Mouse (Mus musculus) layer of hippocampus, adult 8-10 months (tissue): ENCODE data around the gene Wdcp. TPM values are rescaled to one million over a fixed set of nuclear protein-coding genes. Genes with fewer than 3 reads are reported as not detected.
"Not testable (repeated sequence)": the region's sequence is repeated elsewhere in the genome, so short reads cannot be mapped to it uniquely, and the experiment has no call there.

Source experiments
- DNase-seq, 2 experiments: peaks; one replicate each; pipeline ENCODE4 v3.0.0; 2022; ENCODE audit warnings: low spot score in 2 of 2
- total RNA-seq, 4 experiments: library from RNA; stranded (reverse); gene quantifications; 2 replicates each; pipeline ENCODE4 v1.2.4; 2022

Wdcp gene
- total RNA-seq = 10 to 100 TPM; 11.3 to 14.9 (median 13.7) TPM

GRCm38 (mm10) chr12:4842890-4843597, at the start of gene Wdcp:
Gene Wdcp (plus strand): TSS chr12:4843303.
- DNase-seq = peak; percentile 92 to 94

- DNase-seq = no peak
These were observed 49.4 kb upstream of the Wdcp start for GRCm38 (mm10) chr12:4793718-4794117.

GRCm38 (mm10) chr12:4797471-4797870, 45.6 kb upstream of the Wdcp start:
- not testable (repeated sequence) for DNase-seq

- DNase-seq = no peak
These were observed 32.1 kb upstream of the Wdcp start for GRCm38 (mm10) chr12:4811036-4811435.

GRCm38 (mm10) chr12:4811705-4812104, 31.4 kb upstream of the Wdcp start:
- DNase-seq = no peak

GRCm38 (mm10) chr12:4813636-4814035, 29.5 kb upstream of the Wdcp start:
- no peak for DNase-seq

GRCm38 (mm10) chr12:4816680-4817360, 26.3 kb upstream of the Wdcp start:
- no peak for DNase-seq

- DNase-seq = peak; percentile 96
These were observed 25.6 kb upstream of the Wdcp start, which contains the start of gene Sf3b6 for GRCm38 (mm10) chr12:4817361-4818101. Gene Sf3b6 (plus strand): TSS chr12:4817544.

- no peak for DNase-seq
These were observed 15.8 kb upstream of the Wdcp start for GRCm38 (mm10) chr12:4827256-4827655.

- no peak for DNase-seq
These were observed 6.1 kb upstream of the Wdcp start for GRCm38 (mm10) chr12:4836959-4837358.

- DNase-seq = no peak
These were observed 3.1 kb upstream of the Wdcp start for GRCm38 (mm10) chr12:4840010-4840409.

- DNase-seq = no peak
These were observed 2.4 kb upstream of the Wdcp start for GRCm38 (mm10) chr12:4840741-4841140.

GRCm38 (mm10) chr12:4841392-4841887, 1.7 kb upstream of the Wdcp start, which contains the start of gene Fkbp1b:
Gene Fkbp1b (minus strand): TSS chr12:4841591.
- peak in 1 of 2 experiments; percentile 29 for DNase-seq

- no peak for DNase-seq
These were observed 647 bp upstream of the Wdcp start for GRCm38 (mm10) chr12:4842456-4842855.

GRCm38 (mm10) chr12:4843741-4844140, 638 bp downstream of the Wdcp start:
- DNase-seq = no peak

GRCm38 (mm10) chr12:4856160-4856559, 13.1 kb downstream of the Wdcp start:
- DNase-seq = no peak

- no peak for DNase-seq
These were observed 13.7 kb downstream of the Wdcp start for GRCm38 (mm10) chr12:4856834-4857233.

- DNase-seq = no peak
These were observed 16.3 kb downstream of the Wdcp start for GRCm38 (mm10) chr12:4859241-4859914.

- no peak for DNase-seq
These were observed 19.6 kb downstream of the Wdcp start for GRCm38 (mm10) chr12:4862672-4863071.

GRCm38 (mm10) chr12:4863654-4864337, 20.7 kb downstream of the Wdcp start:
- DNase-seq = no peak

- DNase-seq = peak in 1 of 2 experiments; percentile 38
These were observed 21.2 kb downstream of the Wdcp start for GRCm38 (mm10) chr12:4864338-4864690.
